Mouse (Mus musculus) MEL (cell line): Measurements from ENCODE around the gene Lrfn3.
A peak's percentile ranks its signal among the peaks of the same experiment; 100 is the strongest.

Source experiments
- EP300 ChIP-seq, 2 experiments: IDR thresholded peaks; 2 replicates each; pipeline ENCODE4 v1.6.1; 2011; ENCODE audit warnings: improper control_type of control experiment in 2 of 2, low read length in 2 of 2, low read depth in 1 of 2, mild to moderate bottlenecking in 1 of 2
- POLR2A ChIP-seq, 2 experiments: IDR thresholded peaks; 2 replicates each; pipeline ENCODE4 v1.6.1; 2011 to 2012; ENCODE audit warnings: low read length in 2 of 2, mild to moderate bottlenecking in 2 of 2, control low read depth in 1 of 2, improper control_type of control experiment in 1 of 2, low read depth in 1 of 2, moderate library complexity in 1 of 2; ENCODE audit not compliant: control insufficient read depth in 1 of 2, insufficient read depth in 1 of 2, poor library complexity in 1 of 2
- RAD21 ChIP-seq: IDR thresholded peaks from 2 replicates; pipeline ENCODE4 v1.6.1; 2011; ENCODE audit warnings: mild to moderate bottlenecking, low read depth, low read length, improper control_type of control experiment

DNA sequence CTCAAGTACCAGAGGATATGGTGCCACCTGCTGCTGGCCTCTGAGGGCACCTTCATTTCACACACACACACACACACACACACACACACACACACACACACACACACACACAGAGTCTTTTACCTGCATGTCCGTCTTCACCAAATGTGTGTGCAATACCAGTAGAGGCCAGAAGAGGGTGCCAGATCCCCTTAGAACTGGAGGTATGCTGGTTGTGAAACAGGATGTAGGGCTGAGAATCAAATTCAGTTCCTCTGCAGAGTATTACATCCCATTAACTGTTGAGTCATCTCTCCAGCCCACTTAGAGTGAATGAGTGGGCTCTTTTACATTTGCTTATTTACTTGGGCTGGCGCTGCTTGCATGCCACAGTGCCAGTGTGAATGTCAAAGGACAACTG lies 37.2 kb downstream of the Lrfn3 start:
- TF ChIP-seq RAD21 (peak; percentile 55), EP300 (IDR thresholded peaks at IDR 0.05; ENCODE audit: low read depth in 1 of 2, low read length in 2 of 2) (no peak), POLR2A (IDR thresholded peaks at IDR 0.05; ENCODE audit: control insufficient read depth in 1 of 2, insufficient read depth in 1 of 2, low read depth in 1 of 2, low read length in 2 of 2, poor library complexity in 1 of 2) (no peak)
